Mouse (Mus musculus) cerebellum, adult 8-10 months (tissue): Measurements from ENCODE around the gene Gm49721.
A peak's percentile ranks its signal among the peaks of the same experiment; 100 is the strongest.
"Not testable (repeated sequence)": the region's sequence is repeated elsewhere in the genome, so short reads cannot be mapped to it uniquely, and the experiment has no call there.

Experiments
- DNase-seq: peaks from one replicate; pipeline ENCODE4 v3.0.0; 2022

Gene Gm49721

GRCm38 (mm10) chr17:6978287-6979248 is at the start of gene Gm49721:
Gm49721 (plus strand) TSS chr17:6978904.
- peak; percentile 45 for DNase-seq

GRCm38 (mm10) chr17:6931625-6932024 is 47.1 kb upstream of the Gm49721 start:
- DNase-seq = not testable (repeated sequence)

DNA sequence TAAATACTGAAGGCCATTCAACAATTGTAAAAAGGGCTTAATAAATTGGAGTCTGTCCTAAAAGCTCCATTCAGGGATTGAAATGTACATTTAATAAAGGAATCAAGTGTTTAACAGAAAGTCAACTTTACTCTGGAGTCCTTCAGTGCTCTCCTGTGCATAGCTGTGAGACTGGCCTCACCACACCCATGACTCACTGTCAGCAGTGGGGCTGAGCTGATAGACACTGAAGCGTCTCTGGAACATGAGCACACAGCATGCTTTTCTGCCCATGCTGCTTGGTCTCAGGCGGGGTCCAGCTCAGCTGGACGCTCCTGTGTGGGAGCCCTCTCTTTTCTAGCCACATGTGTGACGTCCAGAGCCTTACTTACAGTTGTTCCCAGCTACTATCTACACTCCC is 36.1 kb upstream of the Gm49721 start:
- DNase-seq = not testable (repeated sequence)

DNA sequence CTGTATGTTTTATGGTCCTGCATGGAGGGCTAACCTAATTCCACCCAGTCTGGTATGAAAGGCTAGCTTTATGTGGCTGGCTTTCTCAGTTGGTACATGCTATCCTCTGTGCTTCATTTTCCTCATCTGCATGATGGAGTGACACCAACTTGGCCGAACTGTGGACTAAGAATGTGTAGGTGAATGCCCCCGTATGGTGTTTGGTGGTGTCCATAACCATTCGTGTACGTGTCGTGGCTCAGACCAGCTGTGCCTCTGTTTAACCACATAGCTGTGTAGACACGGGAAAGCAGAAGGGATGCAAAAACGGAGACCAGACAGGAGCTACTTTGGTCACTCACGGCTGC is 31.1 kb upstream of the Gm49721 start:
- not testable (repeated sequence) for DNase-seq

DNA sequence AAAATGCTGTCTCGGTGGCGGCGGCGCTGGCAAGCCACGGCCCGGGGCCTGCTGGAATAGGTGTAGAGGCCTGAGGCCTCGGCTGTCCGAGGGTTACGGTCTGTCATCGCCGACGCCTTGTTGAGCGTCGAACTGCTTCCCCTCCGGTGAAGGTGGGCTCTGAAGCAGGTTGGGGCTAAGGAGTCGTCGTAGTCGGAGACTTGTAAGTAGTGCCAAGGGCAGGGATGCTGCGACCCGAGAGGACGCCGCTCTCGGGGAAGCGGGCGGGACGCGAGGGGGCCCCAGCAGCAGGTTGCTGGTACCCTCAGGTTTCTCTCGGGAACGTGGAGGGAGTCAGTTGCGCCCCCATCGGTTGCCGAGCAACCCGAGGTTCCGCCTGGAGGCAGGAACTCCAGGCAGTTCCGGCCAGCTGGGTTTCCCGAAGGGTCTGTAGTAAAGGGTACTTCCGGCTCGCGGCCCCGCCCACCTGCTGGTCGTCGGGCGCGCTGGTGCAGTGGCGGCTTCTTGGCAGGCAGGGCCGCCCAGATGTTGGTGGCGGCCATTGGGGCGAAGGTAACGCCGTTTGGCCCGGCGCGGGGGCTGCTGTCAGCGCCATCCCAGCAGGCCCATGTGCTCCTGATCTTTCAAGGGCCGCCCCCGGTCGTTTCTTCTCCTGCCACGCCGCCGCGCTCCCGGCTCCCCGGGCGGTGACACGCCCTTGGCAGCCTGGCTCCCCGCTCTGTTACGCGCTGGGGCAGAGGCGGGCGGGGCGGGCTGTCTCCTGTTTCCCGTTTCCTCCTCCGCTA is 30.5 kb upstream of the Gm49721 start, which contains the start of gene Rsph3b:
Gene Rsph3b (minus strand): TSS at position 699 of the 785 bp plus-strand sequence.
- DNase-seq = peak; percentile 54

DNA sequence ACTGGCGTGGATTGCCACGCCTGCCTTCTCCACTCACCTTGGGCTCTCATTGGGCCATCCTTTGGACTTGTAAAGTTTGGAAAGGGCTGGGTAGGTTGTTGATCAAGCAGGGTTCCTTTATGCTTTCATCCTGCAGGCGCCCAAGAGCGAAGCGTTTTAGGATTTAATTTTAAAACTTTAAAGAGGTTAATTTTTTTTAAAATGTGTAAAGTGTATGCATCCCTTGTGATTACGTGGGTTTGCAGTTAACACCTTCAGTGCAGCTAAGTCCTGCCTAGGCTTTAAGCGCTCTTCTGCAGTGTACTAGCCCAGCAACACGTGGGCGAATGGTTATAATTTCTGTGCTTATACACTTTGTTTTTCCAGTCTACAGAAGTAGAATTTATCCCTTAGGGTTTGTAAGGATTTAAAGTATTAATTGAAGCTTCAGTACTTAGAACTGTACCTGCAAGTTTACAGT is 29.9 kb upstream of the Gm49721 start:
- DNase-seq = not testable (repeated sequence)

DNA sequence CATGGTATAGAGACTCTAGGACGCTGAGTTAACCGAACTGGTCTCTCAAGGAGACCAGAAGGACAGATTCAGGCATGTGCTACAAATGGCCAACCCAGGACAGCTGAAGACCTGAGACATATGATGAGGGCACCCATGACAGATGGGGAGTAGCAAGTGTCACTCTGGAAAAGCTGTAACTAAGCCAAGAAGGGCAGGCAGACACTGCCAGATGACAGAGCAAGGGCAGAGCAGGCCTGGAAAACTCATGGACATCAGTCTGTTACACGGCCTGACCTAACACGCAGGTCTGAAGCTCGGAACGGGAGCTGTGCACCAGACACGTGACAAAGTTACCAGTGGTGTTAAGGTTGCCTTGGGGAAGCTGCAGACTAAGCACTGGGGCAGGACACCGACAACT is 19.8 kb upstream of the Gm49721 start:
- not testable (repeated sequence) for DNase-seq

GRCm38 (mm10) chr17:6959543-6960259 is 19.0 kb upstream of the Gm49721 start:
- DNase-seq = not testable (repeated sequence)

GRCm38 (mm10) chr17:6960349-6960748 is 18.4 kb upstream of the Gm49721 start:
- not testable (repeated sequence) for DNase-seq

DNA sequence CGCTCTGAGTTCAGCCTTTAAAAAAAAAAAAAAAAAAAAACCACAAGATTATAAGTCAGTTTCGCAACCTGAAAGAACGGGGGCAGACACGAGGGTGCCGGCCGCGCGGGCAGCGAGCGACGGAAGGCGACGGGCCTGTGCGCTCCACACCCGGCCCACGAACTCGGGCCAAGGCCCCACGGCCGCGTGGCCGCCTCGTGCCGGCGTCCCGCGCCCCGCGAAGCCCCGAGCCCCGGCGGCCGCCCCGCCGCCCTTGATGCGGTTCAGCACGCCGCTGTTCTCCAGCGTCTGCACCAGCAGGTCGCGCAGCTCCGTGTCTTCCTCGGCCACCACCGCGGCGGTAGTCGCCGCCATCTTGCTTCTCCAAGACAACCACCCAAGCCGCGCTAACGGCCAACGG is 17.9 kb upstream of the Gm49721 start, which contains the start of gene Tagap1:
Gene Tagap1 (minus strand): TSS at position 381 of the 400 bp plus-strand sequence.
- peak; percentile 53 for DNase-seq

- DNase-seq = peak; percentile 59
Measured at GRCm38 (mm10) chr17:6961181-6962000, 17.3 kb upstream of the Gm49721 start.

- DNase-seq = not testable (repeated sequence)
Measured at GRCm38 (mm10) chr17:6962339-6962738, 16.4 kb upstream of the Gm49721 start.

- not testable (repeated sequence) for DNase-seq
Measured at GRCm38 (mm10) chr17:6962936-6963335, 15.8 kb upstream of the Gm49721 start.

DNA sequence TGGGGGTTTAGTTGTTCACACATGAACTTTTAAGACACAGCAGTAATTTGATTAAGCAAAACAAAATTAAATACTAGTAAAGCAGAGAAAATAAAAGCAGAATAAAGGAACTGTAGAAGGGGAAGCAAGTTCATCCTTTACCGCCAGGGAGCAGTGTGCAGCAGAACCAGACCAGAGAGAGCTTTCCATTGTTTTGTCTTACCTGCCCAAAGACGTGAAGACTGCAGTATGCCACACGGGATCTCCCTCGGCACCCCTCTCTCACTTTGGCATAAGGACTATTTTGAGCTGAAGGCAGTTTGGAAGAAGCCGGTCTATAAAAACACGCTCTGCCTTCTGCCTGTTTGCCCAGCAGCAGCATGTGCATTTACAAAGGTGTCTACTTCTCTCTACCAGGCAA is 13.3 kb upstream of the Gm49721 start:
- not testable (repeated sequence) for DNase-seq

GRCm38 (mm10) chr17:6967673-6968072 is 11.0 kb upstream of the Gm49721 start:
- not testable (repeated sequence) for DNase-seq

- DNase-seq = not testable (repeated sequence)
Measured at GRCm38 (mm10) chr17:6970334-6970733, 8.4 kb upstream of the Gm49721 start, which contains the start of gene Rnaset2b. Rnaset2b (plus strand) TSS chr17:6970634.

- DNase-seq = not testable (repeated sequence)
Measured at GRCm38 (mm10) chr17:6971238-6971637, 7.5 kb upstream of the Gm49721 start.

GRCm38 (mm10) chr17:6972836-6973396 is 5.8 kb upstream of the Gm49721 start:
- DNase-seq = not testable (repeated sequence)

- not testable (repeated sequence) for DNase-seq
Measured at GRCm38 (mm10) chr17:6974985-6975384, 3.7 kb upstream of the Gm49721 start.

DNA sequence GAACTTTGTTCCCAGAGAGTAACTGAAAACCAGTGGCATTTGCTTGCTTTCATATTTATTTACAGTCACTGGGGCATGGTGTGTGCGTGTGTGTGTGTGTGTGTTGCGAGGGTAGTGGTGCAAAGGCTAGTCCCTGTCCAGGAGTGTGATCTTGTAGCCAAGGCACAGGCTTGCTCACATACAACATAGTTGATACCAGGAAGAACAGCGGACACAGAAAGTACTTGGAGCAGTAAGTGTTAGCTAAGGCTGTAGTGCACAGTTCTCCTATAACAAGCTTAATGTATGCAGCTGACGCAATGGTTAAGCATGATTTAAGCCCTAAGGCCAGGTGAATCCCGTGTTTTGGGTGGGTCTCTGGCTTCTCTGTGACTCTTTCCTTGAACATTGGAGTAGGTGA is 676 bp downstream of the Gm49721 start:
- DNase-seq = not testable (repeated sequence)

DNA sequence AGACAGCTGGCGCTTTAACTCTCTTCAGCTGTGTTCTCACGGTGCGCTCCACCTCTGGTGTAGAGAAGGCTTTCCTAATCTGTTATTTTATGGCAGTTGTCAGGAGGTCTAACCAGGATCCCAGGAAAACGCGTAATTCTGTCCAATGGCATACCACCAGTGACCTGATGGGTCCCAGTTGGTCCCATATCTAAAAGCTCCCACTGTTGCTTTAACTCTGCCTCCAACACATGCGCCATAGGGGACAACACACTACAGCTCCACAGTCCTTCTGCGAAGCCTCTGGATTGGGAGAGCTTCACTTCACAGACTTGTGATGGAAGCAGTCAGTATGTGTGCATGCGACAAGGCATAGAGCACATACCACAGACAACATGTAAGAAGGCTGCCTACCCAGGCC is 1.4 kb downstream of the Gm49721 start:
- DNase-seq = not testable (repeated sequence)
